Mouse (Mus musculus) cerebellum, adult (tissue): ENCODE measurements at regions not wholly inside any gene's neighbourhood (a gene's known extent, or its start where the extent isn't known, plus 50 kb on each side); places are given as distances from the start of the nearest gene placed in this dataset.
A peak's percentile ranks its signal among the peaks of the same experiment; 100 is the strongest.

Experiments
- ATAC-seq: cut with Nextera tagmentation; 2 replicates; pipeline ENCODE4 v1.9.2; 2017; ENCODE audit warnings: mild to moderate bottlenecking, moderate library complexity, mixed read lengths; ENCODE audit not compliant: insufficient number of reproducible peaks, low FRiP score, low TSS enrichment

- no peak for ATAC-seq
Measured at GRCm38 (mm10) chr2:172613891-172614391, 64.5 kb downstream of the Tfap2c start.

DNA sequence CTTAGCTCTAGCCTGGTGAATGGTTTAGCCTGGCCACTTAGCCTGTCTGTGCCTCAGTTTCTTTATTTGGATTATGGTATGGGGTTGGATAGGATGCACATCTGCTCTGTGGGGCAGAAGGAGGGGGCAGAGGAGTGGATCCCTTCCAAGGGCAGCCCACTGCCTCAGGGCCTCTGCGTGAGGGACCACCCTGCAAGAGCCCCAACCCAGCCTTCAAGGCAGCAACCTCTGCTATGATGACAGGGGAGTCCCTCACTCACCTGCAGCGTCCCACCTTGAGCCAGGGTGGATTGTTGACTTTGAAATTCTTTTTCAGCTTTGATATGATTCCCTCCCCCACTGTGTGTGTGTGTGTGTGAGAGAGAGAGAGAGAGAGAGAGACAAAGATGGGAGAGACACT is 65.8 kb downstream of the Tfap2c start:
- ATAC-seq, result no peak

- no peak for ATAC-seq
Measured at GRCm38 (mm10) chr2:172615582-172615981, 66.2 kb downstream of the Tfap2c start.

DNA sequence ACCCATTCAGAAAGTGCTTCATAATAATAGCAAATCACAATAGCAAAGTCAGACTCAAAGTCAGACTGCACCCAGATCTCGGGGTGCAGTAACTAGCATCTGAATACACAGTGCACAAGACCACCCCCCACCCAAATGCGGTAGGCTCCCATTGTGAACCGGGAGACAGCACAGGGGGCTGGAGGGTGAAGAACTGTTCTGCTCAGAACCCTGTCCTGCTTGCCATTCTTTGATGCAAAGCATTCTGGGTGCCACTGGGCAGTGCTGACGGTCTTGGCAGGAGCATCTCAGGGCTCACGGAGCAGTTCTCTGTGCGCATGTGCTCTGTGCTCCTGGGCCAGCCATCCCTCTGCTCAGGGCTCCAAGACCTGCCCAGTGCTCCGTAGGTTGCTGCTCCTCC is 69.8 kb downstream of the Tfap2c start:
- no peak for ATAC-seq

GRCm38 (mm10) chr2:172620001-172620400 is 70.6 kb downstream of the Tfap2c start:
- peak; percentile 27; the same call in 1 of the 2 replicates for ATAC-seq

- no peak for ATAC-seq
Measured at GRCm38 (mm10) chr2:172623707-172624106, 74.3 kb downstream of the Tfap2c start.

DNA sequence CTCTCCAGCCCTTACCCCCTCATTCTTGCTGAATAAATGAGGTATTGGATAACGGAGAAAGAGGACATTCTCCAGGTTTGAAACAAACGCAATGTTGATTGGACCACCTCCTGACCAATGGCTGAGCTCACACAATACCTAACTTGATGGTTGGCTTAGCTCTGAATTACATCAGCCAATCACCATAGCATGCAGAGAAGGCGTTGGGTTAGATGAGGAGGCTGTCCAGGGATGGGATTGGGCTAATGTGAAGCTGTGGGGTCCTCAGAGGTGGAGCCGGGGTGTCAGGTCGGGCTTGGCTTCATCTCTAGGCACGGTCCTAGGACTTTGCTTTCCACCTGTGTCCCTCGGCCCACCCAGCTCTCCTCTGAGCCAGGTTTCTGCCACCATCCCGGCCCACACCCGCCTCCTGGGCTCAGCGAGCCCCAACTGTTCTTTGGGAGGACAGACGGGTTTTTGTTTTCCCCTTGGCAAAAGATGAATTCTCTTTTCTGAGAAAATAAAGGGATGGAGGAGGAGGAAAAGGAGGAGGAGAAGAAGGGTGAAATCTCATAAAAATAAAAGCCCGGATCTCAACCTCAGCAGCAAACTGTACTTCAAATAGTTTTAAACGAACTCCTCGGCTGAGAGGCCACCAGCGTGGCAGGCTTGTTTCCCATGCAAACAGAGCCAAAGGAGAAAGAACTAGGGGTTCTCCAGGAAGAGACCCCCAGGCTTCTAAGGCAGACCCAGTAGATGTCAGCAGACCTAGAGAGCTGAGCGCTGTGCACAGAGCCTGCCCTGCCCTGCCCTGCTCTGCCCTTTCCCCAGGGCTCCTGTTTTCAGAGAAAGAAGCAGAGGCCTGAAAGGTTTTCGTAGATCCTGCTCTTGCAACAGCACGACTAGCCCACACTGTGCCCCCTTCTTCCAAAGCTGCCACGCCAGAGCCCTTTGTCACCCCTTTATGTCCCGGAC is 78.2 kb downstream of the Tfap2c start:
- no peak for ATAC-seq

DNA sequence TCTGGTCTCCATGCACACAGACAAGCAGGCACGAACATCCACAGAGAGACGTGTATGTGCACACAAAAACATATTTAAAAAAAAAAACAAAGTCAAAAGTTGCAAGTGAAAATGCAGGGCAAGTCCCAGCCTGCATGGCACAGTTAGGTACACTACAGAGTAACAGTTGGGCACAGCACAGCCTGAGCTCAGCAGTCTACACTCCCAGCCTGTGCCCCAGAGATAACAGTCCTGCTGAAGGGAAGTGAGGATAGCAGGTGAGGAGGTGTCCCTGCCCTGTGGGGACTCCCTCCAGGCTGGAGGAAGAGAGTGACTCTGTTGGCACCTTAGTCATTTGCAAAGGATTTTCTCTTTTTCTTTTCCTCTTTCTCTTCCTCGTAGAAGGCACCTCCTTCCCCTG is 80.9 kb downstream of the Tfap2c start:
- no peak for ATAC-seq

DNA sequence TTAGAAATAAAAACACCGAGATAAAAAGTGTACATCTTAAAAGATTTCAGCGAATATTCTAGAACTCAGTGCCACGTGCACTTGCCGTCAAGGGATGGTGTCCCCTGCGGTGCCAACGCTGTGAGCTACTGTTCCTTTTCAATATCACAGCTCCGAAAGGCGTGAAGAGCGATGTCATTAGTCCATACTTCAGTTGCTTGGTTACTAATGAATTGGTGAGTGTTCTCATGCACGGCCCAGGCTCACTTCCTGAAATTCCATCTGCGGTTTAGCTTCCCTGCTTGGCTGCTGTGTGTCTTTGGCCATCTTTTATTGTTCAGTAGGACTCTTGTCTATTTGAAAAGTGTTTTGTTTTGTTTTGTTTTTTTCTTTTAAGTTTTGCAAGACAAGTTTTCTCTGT is 93.2 kb downstream of the Tfap2c start:
- ATAC-seq, result no peak

- no peak for ATAC-seq
Measured at GRCm38 (mm10) chr2:172643860-172644259, 94.5 kb downstream of the Tfap2c start.

- no peak for ATAC-seq
Measured at GRCm38 (mm10) chr2:172644451-172644850, 95.1 kb downstream of the Tfap2c start.

- no peak for ATAC-seq
Measured at GRCm38 (mm10) chr2:172648072-172648471, 98.7 kb downstream of the Tfap2c start.

- ATAC-seq, result no peak
Measured at GRCm38 (mm10) chr2:172660479-172660878, 111.1 kb downstream of the Tfap2c start.

- no peak for ATAC-seq
Measured at GRCm38 (mm10) chr2:172660916-172661315, 111.5 kb downstream of the Tfap2c start.

- no peak for ATAC-seq
Measured at GRCm38 (mm10) chr2:172661418-172661980, 112.1 kb downstream of the Tfap2c start.

- no peak; the same call in 1 of the 2 replicates for ATAC-seq
Measured at GRCm38 (mm10) chr2:172662165-172662564, 112.8 kb downstream of the Tfap2c start.

GRCm38 (mm10) chr2:172663681-172664080 is 114.3 kb downstream of the Tfap2c start:
- ATAC-seq, result no peak

GRCm38 (mm10) chr2:172673081-172673480 is 123.7 kb downstream of the Tfap2c start:
- no peak for ATAC-seq

DNA sequence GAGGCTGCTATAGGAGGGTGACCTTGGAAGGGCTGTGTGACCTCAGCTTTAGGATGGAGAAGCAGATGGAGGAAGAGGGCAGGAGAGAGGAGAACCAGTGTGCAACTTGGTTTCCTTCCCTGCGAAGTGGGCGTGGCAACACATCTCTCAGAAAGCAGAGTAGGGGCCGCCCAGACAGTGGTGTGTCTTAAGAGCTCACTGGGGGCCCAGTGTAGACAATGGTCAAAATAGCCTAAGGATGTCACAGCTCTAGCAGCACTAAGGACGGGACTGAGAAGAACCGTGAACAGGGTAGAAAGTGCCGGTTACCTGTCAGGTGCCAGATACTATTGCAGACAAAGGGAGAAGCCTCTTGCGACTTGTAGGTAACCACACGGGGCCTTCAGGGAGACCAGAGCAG is 125.2 kb downstream of the Tfap2c start:
- no peak for ATAC-seq

DNA sequence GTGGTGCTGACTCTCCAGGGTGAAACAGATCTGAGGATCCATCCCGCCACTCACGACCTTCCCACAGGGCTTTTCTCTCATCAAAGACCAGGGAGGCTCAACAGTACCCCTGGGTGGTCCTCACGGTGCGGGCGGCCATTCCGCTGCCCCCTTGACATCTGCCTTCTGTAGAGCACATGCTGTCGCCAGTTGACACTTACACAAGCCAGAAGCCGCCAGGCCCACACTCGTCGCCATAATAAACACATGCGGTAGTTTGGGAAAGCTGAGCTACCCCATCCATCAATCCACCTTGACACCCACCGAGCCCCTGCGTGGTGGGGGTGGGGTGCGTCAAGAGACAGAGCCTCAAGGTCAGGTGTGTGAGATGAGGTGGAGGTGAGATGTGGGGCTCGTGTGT is 125.7 kb downstream of the Tfap2c start:
- ATAC-seq, result no peak

GRCm38 (mm10) chr2:172690196-172690595 is 140.8 kb downstream of the Tfap2c start:
- ATAC-seq, result no peak
